Mouse (Mus musculus) small intestine, adult 2 months (tissue): Measurements from ENCODE around the gene Yif1a.

Experiments used
- CTCF ChIP-seq: fragments of 200-500 bp; IDR thresholded peaks from 2 replicates; pipeline ENCODE4 v1.5.1; 2012; ENCODE audit warnings: low read depth, mild to moderate bottlenecking, control low read depth, inconsistent platforms, low read length, moderate library complexity, mixed read lengths; ENCODE audit not compliant: insufficient replicate concordance, insufficient read length; ENCODE audit errors: extremely low read depth
- POLR2A ChIP-seq: fragments of 200-500 bp; IDR thresholded peaks from 2 replicates; pipeline ENCODE4 v1.6.1; 2012; ENCODE audit warnings: low read depth, mild to moderate bottlenecking, control low read depth, inconsistent platforms, low read length, moderate library complexity

GRCm38 (mm10) chr19:5057876-5058775 lies 30.2 kb upstream of the Yif1a start:
- TF ChIP-seq CTCF (no peak), POLR2A (no peak)
